Mouse (Mus musculus) gastrocnemius, postnatal 25 days (tissue): ENCODE results near the gene Znhit6. TPM values are rescaled to one million over a fixed set of nuclear protein-coding genes. Genes with fewer than 3 reads are reported as not detected.

Experiments used
- DNase-seq: peaks from one replicate; pipeline ENCODE4 v3.0.0; 2022
- total RNA-seq, 2 experiments: library from RNA; stranded (reverse); gene quantifications; 1 replicate in 1 of 2; 2 replicates in 1 of 2; pipeline ENCODE4 v1.2.3; 2021

The Znhit6 gene
- total RNA-seq, 2 experiments from 2014 or later: 8.2 to 9.7 TPM

DNA sequence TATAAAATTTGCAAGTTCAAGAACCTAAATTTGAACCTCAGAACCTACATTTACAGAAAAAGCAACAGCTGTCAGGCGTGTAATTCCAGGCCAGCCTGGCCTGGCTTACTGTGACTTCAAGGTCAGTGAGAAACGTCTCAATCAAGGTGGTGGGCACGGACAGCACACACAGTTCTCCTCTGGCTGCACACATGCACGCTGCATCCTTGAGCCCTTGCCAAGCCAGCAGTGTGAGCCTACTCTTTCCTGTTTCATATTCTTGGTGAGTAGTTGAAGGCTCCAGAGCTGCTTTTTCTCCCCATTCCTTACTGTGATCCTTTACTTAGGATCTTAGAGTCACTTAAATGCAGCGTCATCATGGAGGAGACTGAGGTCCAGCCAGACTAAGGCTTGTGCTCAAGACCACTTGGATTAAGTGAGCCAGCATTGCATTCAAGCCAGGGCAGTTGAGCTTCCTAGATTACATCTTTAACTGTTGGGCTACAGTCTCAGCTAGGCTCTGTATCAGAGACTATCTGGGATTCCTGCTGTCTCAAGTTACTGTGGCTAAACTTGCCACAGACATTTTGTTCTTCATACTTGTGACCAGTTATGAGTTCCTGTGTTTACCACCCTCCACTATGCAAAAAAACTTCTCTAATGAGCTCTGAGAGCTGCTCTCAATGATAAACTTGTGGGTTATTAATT, 29.6 kb downstream of the Znhit6 start:
- no peak for DNase-seq

DNA sequence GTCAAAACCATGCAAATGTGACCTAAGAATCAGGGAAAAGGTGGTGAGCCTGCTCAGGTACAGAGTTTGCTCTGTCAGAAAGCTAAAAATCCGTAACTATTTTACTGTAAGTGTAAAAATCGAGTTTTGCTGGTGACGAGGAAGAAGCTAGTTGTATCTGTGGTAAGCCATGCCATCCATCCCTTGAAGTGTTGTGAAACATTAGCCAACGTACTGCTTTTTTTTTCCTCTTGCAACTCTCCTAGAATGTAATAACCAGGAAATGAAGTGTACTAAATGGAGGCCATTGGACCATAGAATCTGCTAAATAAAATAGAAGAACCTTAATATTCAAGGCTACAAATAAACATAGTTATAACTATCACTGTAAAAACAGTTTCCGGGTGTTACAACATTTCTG, 32.3 kb downstream of the Znhit6 start:
- no peak for DNase-seq

DNA sequence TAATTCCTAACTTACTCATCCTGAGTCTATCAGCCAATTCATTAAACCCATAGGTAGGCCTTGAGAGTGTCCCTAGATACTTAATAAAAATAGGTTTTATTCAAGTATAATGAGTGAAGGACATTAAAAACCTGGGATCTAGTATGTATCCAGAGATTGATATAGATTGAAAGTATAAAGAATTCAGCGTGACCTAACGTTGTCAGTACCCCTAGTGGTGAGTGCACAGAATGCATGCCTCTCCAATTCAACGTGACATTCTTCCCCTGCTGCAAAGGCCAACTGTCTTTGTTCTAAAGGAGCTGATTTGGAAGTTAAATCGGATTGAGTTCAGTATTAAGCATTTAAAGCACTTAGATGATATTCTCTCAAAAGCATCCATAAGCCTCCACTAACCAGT, 36.7 kb downstream of the Znhit6 start:
- DNase-seq: no peak

DNA sequence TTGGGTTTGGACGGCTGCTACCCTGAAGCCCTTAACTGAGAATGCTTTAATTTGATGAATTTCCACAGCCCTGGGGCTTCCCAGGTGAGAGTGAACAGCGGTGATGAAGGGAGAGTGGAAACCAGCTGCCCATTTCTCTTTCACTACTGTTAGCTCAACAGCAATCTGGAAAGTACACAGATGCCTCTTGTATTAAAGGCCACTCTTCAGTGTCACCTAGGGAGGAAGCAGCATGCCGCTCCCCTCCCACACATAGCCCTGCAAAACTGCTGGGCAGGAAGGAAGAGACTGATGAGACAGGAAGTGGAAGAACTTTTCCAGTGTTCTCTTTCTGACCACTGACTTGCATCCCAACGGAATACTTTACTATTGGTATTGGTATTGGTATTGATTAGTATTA, 37.2 kb downstream of the Znhit6 start:
- DNase-seq: no peak

DNA sequence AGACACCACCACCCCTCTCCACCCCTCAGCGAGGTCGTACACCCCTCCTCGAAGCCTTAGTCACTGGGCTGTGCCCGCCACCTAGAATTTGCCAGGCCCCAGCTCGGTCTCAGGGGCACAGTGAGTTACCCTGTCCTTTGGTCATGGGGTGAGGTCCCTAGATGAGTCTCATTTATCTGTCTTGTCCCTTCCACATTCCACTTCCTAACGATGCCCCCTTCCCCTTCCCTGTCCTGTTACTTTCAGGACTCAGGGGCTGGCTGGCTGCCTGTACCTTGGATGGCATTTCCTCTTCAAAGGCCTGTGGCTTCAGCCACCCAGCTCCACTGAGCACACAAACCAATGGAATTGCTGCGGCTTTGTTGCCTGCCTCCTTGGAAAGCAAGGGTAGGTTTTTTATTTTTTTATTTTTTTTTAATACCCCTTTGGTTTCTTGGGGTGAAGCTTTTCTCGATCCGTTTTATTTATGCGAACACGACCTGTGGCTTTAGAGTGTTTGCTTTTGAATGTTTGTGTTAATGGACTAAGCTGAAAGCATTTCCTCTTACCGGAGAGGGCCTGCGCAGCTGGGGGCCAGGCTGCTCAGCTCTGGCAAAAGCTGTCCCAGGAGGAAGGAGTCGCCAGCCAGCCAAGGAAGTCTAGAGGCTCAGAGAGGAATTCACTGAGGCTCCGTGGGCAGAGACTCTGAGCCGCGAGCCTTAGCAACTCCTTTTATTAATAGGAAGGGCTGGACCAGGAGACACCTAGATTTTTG, 38.5 kb downstream of the Znhit6 start:
- no peak for DNase-seq

DNA sequence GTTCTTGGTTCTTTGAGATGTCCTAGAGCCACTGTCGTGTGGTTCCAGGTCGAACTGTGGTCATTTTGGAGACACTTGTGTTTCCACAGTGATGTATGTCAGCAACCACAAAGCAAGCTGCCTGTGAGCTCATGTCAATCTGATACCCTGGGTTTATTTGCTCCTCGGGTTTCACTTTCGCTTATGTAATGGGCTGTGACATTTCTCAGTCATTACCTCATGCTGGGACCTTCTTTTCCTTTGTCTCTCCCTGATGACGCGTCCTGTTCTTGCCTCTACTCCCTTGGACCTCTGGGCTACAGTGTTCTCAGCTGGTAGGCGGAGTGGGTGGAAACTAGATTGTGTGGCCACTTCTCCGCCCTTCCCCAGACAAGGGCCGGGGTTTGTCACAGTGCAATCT, 42.3 kb downstream of the Znhit6 start:
- no peak for DNase-seq

DNA sequence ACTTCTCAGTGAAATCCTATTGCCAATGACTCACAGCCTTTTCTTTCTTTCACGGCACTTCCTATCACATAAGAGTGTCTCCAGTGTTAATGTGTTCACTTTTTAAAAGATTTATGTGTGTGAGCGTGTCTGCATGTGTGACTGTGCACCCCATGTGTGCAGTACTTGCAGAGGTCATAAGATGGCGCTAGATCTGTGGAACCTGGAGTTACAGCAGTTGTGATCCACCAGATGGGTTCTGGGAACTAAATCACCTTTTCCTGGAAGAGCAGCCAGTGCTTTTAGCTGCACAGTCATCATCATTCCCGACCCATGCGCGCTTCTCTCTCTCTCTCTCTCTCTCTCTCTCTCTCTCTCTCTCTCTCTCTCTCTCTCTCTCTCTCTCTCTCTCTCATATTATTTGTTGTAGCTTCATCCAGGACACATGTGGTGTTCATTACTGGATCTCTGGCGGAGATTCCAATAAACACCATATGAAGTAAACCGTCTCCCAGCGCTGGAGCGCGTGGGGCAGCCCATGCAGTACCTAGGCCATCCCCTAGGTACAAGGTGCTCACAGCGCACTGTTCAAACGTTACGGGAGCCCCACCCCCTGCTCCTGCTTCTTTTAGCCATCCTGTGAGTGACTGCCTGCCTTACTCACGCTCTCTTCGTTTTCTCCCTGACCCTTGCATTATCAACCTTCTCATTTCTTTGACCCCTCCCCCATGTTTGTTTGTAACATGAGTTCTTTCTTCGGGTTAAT, 43.8 kb downstream of the Znhit6 start:
- no peak for DNase-seq

DNA sequence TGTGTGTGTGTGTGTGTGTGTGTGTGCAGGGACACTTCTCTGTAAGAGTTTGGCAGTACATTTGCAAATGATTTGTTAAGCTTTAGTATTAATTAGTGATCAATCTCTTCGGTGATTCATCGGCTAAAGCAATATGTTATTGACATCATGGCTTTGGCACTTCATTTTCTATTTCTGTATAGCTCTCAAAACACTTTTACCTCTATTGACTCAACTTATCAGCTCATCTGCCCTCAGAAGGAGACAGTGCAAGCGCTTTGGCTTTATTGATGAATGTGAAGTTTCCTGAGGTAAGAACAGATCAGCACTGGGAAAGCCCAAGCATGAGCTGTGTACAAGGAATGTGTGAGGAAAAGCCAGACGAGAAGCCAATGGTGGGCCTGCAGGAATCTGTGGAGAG, 45.2 kb downstream of the Znhit6 start:
- DNase-seq: no peak

DNA sequence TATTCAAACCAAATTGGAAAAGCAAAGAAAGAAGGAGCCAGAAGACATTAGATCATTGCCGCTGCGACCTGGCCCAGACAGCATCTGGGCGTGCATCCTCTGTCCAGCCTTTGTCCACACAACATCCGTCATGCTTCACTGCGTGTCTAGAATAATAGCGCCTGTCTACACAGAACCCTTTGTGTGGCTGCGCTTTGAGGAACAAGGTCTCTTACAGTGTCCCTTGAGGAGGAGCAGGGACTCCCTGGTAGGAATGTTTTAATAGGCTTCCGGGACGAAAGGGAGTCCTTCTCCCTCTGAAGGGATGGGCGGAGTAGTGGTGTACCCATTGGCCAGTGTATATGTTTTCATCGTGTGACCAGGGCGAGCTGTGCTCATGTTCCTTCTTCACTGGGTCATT, 47.0 kb downstream of the Znhit6 start:
- no peak for DNase-seq

DNA sequence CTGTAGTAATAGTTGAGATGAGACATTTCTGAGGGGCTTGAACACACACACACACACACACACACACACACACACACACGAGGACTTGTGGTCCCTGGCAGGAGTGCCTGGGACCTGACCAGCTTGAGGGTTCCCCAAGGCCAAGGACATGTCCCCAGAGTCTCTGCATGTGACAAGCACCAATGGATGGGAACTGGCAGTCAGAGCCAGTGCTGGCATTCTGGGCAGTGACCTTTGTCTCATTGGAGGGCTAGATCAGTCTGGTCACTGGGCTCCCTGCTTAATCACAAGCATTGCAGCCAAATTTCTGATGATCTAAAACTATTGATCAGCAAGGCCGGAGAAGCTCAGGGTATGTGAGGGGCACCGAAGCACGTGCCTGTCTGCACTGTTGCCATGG, 48.8 kb downstream of the Znhit6 start:
- no peak for DNase-seq

- DNase-seq: no peak
Measured at GRCm38 (mm10) chr3:145625546-145625945, 49.5 kb downstream of the Znhit6 start.

DNA sequence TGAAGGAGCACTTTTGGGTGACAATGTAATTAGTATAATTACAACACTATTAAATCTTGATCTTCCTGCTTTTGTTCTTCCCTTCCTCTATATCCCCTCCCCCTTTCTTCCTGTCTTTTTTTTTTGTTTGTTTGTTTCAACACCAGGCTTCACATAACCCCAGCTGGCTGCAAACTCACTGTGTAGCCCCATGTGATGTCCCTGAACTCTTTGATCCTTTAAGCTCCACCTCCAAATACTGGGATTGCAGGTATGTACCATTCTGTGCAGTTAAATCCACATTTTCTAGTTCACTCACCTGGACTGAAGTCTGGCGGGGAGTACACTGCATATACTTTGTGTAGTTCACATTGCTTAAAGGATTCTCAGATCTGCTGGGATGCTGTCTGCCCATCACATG, 50.1 kb downstream of the Znhit6 start:
- DNase-seq: no peak

GRCm38 (mm10) chr3:145627830-145628229, 51.8 kb downstream of the Znhit6 start:
- no peak for DNase-seq

- no peak for DNase-seq
Measured at GRCm38 (mm10) chr3:145628643-145629042, 52.6 kb downstream of the Znhit6 start.

- DNase-seq: no peak
Measured at GRCm38 (mm10) chr3:145632888-145633287, 56.9 kb downstream of the Znhit6 start.

GRCm38 (mm10) chr3:145634002-145634710, 58.2 kb downstream of the Znhit6 start:
- no peak for DNase-seq

DNA sequence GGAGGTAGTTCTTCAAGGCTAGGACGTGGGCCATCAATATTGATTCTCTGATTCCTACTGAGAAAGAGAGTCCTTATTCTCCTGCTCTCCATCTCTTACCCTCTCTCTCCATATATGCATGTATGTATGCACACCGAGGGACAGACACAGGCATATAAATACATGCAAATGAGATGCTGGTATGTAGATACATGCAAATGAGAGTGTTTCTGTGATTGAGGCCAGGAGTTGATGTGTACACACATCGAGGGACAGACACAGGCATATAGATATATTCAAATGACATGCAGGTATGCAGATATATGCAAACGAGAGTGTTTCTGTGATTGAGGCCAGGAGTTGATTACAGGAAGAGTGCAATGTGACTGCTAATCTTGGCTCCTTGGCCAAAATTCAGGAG, 64.2 kb downstream of the Znhit6 start:
- no peak for DNase-seq

DNA sequence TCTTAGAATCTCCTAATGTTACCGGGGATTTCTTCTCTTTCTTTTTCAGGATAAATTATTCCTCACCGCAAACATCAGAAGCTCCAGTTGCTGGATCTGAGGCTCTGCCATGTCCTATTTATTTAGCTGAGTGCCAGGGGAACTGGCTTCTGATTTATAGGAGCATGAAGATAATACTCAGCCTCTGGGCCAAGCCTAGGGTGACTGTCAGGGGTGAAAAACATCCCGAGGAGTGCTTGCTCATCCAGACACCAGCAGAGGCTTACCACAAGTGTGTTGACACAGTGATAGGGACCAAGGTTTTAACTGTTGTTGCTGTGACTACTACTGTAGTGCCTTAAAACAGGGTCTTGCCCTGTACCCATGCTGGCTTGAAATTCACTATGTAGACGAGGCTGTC, 64.6 kb downstream of the Znhit6 start:
- DNase-seq: no peak

DNA sequence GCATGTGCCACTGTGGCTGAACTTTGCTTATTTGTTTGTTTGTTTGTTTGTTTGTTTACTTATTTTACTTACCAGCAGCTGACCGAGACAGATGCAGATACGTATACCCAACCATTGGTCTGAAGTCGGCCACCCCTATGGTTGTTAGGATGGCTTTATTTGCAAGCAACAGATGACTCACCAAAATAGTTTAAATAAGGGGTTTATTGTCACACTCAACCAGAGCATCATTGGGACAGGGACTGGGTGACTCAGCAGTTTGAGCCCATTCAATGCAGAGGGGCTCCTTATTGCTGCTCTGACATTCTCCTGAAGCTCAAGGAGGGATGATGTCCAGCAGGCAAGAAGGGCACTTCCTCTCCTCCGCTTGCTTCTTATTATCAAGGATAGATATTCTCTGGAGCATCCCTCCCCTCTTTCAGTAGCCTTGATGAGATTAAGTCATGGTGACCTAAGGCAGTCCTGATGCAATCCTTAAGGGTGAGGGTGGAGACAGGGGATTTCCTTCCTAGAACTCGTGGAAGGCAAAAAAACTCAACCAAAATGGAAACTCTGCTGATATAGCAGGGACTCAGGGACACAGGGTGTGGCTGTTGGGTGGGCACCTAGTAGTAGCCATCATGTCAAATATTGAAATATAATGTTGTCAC, 65.2 kb downstream of the Znhit6 start:
- DNase-seq: no peak

DNA sequence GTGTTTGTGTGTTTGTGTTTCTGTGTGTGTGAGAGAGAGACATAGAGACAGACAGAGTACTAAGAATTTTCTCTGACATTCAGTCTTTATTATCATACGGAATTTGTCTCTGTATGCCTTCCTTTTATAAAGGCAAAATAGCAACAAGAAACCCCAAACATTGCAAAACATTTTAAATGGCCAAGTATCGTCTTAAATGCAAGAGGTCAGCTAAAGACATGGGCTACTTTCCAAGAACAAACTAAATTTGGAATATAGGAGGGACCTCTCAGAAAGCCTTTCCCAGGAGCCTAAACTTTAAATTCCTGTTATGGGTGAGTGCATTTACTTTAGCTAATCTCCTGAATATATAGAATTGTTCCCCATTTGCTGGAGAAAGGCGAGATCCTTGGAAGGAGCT, 65.9 kb downstream of the Znhit6 start:
- no peak for DNase-seq

- DNase-seq: no peak
Measured at GRCm38 (mm10) chr3:145642861-145643260, 66.9 kb downstream of the Znhit6 start.

DNA sequence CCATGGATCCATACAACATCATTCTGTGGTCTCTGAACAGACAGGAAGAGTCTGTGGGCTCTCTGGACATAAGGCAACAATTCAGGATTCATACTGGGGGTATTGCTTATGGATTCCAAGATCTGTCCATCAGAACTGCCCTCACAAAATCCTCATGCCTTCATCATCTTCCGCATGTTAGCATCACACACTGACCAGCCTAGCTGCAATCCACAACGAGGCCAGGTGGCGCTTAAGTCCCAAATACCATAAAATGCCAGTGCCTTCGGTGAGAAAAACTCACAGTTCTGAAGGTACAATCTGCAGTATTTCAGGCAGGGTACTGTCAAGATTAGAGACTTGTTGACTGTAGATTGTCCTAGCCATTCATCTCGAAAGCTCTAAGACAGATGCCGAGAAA, 69.5 kb downstream of the Znhit6 start:
- DNase-seq: no peak
